Mouse (Mus musculus): ENCODE data around the gene Pde7b.

The Pde7b gene

GRCm38 (mm10) chr10:20722651-20723520 lies 2.0 kb downstream of the Pde7b start:
- no peak for DNase-seq (ENCODE audit: low read depth, low spot score)

- DNase-seq (ENCODE audit: low read depth, low spot score) = no peak
These were observed 5.7 kb downstream of the Pde7b start for GRCm38 (mm10) chr10:20719201-20719600.

- DNase-seq (ENCODE audit: low read depth, low spot score) = no peak
These were observed 24.2 kb downstream of the Pde7b start for GRCm38 (mm10) chr10:20700633-20701032.

- DNase-seq (ENCODE audit: low read depth, low spot score) = no peak
These were observed 25.0 kb downstream of the Pde7b start for GRCm38 (mm10) chr10:20699874-20700273.

GRCm38 (mm10) chr10:20695637-20696036 lies 29.2 kb downstream of the Pde7b start:
- DNase-seq (ENCODE audit: low read depth, low spot score) = no peak

GRCm38 (mm10) chr10:20690002-20690401 lies 34.9 kb downstream of the Pde7b start:
- DNase-seq (ENCODE audit: low read depth, low spot score) = no peak

GRCm38 (mm10) chr10:20684151-20684550 lies 40.7 kb downstream of the Pde7b start:
- DNase-seq (ENCODE audit: low read depth, low spot score) = no peak

- no peak for DNase-seq (ENCODE audit: low read depth, low spot score)
These were observed 43.9 kb downstream of the Pde7b start for GRCm38 (mm10) chr10:20680986-20681385.

- no peak for DNase-seq (ENCODE audit: low read depth, low spot score)
These were observed 49.6 kb downstream of the Pde7b start for GRCm38 (mm10) chr10:20675321-20675720.

GRCm38 (mm10) chr10:20673798-20674197 lies 51.1 kb downstream of the Pde7b start:
- no peak for DNase-seq (ENCODE audit: low read depth, low spot score)

GRCm38 (mm10) chr10:20672591-20672990 lies 52.3 kb downstream of the Pde7b start:
- DNase-seq (ENCODE audit: low read depth, low spot score) = no peak

- DNase-seq (ENCODE audit: low read depth, low spot score) = no peak
These were observed 53.3 kb downstream of the Pde7b start for GRCm38 (mm10) chr10:20671621-20672020.

GRCm38 (mm10) chr10:20670541-20670940 lies 54.3 kb downstream of the Pde7b start:
- no peak for DNase-seq (ENCODE audit: low read depth, low spot score)

- no peak for DNase-seq (ENCODE audit: low read depth, low spot score)
These were observed 55.4 kb downstream of the Pde7b start for GRCm38 (mm10) chr10:20669467-20669866.

- no peak for DNase-seq (ENCODE audit: low read depth, low spot score)
These were observed 56.3 kb downstream of the Pde7b start for GRCm38 (mm10) chr10:20668577-20668976.

- DNase-seq (ENCODE audit: low read depth, low spot score) = no peak
These were observed 58.2 kb downstream of the Pde7b start for GRCm38 (mm10) chr10:20666655-20667054.

- DNase-seq (ENCODE audit: low read depth, low spot score) = no peak
These were observed 61.9 kb downstream of the Pde7b start for GRCm38 (mm10) chr10:20662951-20663350.

GRCm38 (mm10) chr10:20661684-20662083 lies 63.2 kb downstream of the Pde7b start:
- DNase-seq (ENCODE audit: low read depth, low spot score) = no peak

- DNase-seq (ENCODE audit: low read depth, low spot score) = no peak
These were observed 65.2 kb downstream of the Pde7b start for GRCm38 (mm10) chr10:20659718-20660117.

GRCm38 (mm10) chr10:20659268-20659667 lies 65.6 kb downstream of the Pde7b start:
- no peak for DNase-seq (ENCODE audit: low read depth, low spot score)

- DNase-seq (ENCODE audit: low read depth, low spot score) = no peak
These were observed 66.2 kb downstream of the Pde7b start for GRCm38 (mm10) chr10:20658716-20659115.

GRCm38 (mm10) chr10:20657316-20658081 lies 67.4 kb downstream of the Pde7b start:
- no peak for DNase-seq (ENCODE audit: low read depth, low spot score)

- DNase-seq (ENCODE audit: low read depth, low spot score) = no peak
These were observed 70.3 kb downstream of the Pde7b start for GRCm38 (mm10) chr10:20654590-20654989.

All from retina, adult 2 months (tissue).